Mouse (Mus musculus) gastrocnemius, adult 8-10 months (tissue): Measurements from ENCODE around the gene Tekt4. TPM values are rescaled to one million over a fixed set of nuclear protein-coding genes. Genes with fewer than 3 reads are reported as not detected.

Experiments
- DNase-seq, 2 experiments: peaks; one replicate each; pipeline ENCODE4 v3.0.0; 2022; ENCODE audit warnings: low spot score in 2 of 2
- total RNA-seq, 4 experiments: library from RNA; stranded (reverse); gene quantifications; 2 replicates each; pipeline ENCODE4 v1.2.4; 2022

Tekt4 gene
- total RNA-seq, 4 experiments from 2014 or later = not detected

DNA sequence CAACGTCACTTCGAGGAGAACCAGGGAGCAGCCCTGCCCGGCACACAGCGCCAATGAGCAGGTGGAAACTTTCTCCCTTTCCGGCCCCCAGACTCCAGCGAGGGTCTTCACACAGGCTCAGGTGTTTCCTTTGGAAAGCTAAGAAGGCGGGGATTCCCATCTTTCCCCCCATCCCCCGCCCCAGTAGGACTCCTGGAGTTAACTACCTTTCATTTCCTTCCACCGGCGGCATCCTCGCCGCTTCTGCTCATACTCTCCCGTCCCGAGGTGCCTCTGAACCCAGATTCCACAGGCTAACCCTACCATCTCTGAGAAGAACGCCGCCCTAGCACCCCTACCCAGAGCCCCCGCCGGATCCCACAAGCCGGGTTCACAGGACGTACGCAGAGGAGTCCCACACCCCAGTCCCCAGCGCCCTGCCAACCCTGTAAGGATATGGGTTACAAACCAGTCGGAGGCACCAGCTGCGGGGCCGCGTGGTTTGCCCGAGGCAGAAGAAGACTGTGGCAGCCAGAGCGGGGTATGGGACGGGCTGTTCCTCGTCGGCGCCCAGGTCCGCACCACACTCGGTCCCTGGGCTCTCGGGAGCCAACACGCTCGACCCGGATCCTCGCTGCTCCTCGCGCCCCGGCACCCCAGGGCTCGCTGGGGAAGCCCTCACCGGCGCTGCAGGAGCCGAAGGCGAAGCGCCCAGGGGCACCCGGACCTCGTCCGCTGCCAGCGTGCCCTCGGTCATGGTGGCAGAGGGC, 21.8 kb upstream of the Tekt4 start:
- no peak for DNase-seq

- DNase-seq = no peak
Measured at GRCm38 (mm10) chr17:25433223-25433616, 21.2 kb upstream of the Tekt4 start.

DNA sequence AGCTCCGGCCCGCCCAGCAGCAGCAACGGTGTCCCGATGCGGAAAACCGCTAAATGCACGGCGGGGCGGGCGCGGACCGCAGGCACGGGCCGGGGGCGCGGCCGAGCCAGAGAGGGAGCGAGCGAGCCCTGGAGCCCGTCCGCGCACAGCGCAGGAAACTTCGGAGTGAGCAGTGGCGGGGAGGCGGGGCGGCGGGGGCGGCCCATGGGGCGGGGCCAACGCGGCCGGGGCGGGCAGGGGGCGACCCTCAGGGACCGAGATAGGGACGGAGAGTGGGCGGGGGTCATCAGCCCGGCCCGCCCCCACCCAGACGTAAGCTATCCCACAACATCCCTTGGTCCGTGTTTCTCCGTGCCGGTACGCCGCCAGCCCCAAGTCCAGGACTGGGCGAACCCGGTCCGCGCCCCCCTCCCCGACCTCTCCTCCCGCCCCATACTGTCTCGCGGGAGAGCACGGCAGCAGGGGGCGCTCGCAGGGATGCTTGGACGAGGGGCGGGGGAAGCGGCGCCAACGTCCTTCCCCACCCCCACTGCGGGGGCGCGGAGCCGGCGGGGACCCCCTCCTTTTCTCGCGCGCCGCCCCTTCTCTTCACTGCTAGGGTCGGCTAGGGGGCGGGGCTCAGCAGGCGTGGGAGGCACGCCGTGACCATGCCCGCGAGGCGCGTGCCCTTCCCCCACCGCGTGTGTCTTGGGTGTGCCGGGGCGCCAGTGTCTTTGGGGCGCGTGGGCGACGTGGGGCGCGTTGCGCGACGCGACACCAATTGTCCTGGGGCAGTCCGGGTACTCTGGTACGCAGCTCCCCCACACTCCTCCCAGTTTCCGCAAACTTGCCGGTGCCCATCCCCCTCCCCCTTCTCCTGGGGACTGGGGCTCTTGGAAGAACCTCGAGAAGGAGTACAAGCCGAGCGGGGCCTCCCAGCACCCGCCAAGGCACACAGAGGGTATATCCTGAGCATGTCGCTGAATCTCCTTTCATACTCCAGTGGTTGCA, 20.5 kb upstream of the Tekt4 start, which contains the start of gene Cacna1h:
TSS of gene Cacna1h (minus strand) at position 167 of the 990 bp plus-strand sequence.
- DNase-seq = no peak

DNA sequence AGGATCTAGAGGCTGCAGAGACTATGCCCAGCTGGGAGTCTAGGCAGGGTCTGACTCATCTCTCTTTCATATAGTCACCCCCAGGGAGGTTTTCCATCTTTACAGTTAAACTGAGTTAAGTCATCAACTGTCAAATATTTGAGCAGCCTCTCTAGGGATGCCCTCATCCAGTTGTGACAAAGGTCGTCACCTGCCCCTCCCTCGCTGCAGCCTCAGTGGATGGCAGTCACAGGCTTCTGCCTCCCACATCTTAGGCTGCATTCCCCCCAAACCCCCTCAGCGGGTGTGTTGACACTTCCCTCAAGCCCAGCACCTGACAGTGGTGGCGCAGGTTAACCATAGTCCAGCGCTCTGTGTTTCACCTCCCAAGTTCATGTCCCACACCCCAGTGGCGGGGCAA, 13.0 kb upstream of the Tekt4 start:
- no peak for DNase-seq

GRCm38 (mm10) chr17:25442889-25443288, 11.5 kb upstream of the Tekt4 start:
- no peak for DNase-seq

- DNase-seq = no peak
Measured at GRCm38 (mm10) chr17:25445074-25445473, 9.3 kb upstream of the Tekt4 start.

GRCm38 (mm10) chr17:25445841-25446240, 8.6 kb upstream of the Tekt4 start:
- DNase-seq = no peak

DNA sequence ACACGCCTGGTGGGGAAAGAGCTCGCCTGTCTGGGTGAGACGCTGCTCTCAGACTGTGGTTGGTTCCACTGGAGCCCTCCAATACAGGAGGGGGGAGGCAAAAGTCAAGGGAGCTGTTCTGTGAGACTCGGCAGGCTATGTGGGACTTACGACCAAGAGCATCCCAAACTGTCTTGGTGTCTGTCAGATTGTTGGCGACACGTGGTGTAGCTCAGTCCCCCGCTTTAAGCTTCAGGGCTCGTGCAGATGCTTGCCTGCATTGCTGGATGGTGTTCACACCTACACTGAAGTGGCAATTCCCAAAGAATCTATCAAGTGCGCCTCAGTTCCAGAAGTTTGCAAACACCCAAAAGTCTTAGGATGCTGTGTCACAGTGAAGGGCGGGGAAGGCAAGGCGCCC, 6.5 kb upstream of the Tekt4 start:
- no peak for DNase-seq

GRCm38 (mm10) chr17:25450329-25450728, 4.1 kb upstream of the Tekt4 start:
- no peak for DNase-seq

- no peak for DNase-seq
Measured at GRCm38 (mm10) chr17:25452246-25452965, 2.0 kb upstream of the Tekt4 start.

GRCm38 (mm10) chr17:25456540-25456939, 2.1 kb downstream of the Tekt4 start:
- no peak for DNase-seq

DNA sequence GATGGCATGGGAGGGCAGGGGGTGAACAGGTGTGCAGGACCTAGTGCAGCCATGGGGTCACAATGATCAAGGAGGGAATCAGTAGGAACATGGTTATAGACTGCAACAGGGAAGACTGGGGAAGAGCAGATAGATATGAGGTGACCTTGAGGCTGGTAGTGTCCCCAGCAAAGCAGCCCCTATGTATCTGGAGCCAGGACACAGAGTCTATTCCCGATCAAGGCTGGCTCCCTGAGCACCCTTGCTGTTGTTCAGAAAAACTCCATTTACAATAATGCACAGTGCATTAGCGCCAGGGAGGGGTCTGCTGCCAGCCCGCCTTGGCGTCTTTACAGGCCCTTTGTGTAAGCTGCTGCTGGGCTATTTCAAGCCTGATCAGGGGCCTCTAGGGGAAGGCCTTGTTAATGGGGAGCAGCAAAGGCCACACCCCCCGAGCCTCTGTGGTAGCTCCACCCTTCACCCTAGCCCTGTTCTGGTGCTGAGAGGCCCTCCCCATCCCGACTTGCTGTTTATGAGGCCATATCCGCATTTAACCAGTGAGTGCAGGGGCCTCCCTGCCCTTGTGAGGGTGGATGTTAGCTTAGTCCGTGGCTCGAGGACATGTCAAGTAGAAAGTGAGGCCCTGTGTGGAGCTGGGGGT, 7.9 kb downstream of the Tekt4 start:
- no peak for DNase-seq

- DNase-seq = no peak
Measured at GRCm38 (mm10) chr17:25463326-25463945, 9.0 kb downstream of the Tekt4 start.

GRCm38 (mm10) chr17:25464091-25464490, 9.7 kb downstream of the Tekt4 start:
- no peak for DNase-seq

DNA sequence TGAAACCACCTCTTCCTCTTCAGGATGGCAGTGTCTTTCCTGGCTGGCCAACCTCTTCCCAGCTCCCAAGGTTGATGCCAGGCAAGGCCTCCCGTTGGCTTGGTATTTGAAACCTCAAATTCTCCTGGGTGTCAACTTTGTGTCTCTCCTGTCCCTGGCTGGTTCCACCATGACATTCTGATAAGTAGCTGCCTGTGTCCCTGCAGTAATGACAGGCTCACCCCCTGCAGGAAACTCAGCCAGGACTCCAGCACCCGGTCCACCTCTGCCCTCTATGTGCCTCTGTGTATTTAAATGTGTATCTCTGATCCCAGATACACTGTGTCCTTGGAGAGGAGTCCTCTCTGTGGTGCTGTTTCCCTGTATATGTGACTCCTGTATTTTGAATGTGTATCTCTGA, 11.8 kb downstream of the Tekt4 start:
- DNase-seq = no peak

DNA sequence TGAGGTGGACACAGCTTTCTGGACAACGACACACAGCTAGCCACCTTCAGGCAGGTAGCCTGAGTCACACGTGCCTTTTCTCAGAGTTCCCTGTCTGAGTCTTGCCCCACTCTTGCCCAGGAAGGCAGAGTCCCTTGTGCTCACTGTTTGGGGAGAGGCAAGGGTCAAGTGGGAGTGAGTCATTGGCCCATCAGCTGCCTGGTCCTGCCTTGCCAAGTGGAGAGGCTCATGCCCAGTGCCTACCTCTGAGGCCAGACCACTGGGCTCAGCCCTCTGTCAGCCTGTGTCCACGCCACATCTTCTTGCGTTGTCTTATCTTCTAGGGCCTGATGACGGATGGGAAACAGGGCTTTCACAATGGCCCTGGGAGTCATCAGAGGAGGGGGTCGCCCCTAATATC, 13.4 kb downstream of the Tekt4 start:
- no peak for DNase-seq

- DNase-seq = no peak
Measured at GRCm38 (mm10) chr17:25468301-25468700, 13.9 kb downstream of the Tekt4 start.

DNA sequence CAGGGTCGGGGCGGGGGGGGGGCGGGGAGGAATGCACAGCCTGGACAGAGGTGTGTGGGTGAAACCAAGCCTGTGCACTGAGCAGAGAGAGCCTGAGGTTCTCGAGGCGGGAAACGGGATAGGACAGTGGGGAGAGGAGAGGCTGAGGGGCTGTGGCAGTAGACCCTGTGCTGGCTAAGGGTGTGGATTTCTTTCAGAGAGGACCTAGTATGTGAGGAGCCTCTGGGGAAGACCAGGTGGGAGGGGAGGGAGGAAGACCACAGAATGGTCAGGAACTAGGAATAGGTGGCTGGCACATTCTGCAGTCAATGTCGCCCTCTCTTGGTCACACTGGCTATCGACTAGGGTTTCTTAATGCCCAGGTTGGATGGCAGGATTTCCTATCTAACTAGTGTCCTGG, 15.4 kb downstream of the Tekt4 start:
- peak in 1 of 2 experiments; percentile 17 for DNase-seq

GRCm38 (mm10) chr17:25471418-25471817, 17.0 kb downstream of the Tekt4 start:
- no peak for DNase-seq

DNA sequence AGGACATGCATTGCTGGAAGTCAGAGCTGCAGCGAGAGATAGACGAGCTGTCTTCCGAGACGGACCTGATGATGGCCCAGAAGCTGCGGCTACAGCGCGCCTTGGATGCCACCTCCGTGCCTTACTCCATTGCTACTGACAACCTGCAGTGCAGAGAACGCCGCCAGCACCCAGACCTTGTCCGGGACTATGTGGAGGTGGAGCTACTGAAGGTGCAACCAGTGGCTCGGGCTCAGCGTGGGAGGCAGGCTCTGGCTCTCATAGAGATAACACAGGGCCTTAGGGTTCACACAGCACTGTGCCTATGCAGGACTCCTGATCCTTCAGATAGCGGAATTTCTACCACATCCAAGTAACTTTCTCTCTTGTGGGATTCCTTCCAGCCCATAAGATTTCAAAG, 17.6 kb downstream of the Tekt4 start:
- DNase-seq = no peak
